Mouse (Mus musculus) hindbrain, embryonic 16.5 days (tissue): ENCODE results near the gene Mcl1. TPM values are rescaled to one million over a fixed set of nuclear protein-coding genes. Genes with fewer than 3 reads are reported as not detected.
A peak's percentile ranks its signal among the peaks of the same experiment; 100 is the strongest.

Experiments used
- ATAC-seq: fragments of 200-750 bp; cut with Nextera tagmentation; 2 replicates; pipeline ENCODE4 v1.8.0; 2017; ENCODE audit warnings: moderate TSS enrichment, moderate library complexity
- H3K27ac ChIP-seq: fragments of 300-500 bp; sonication (generic); 2 replicates; pipeline ENCODE4 v1.5.1; 2014; ENCODE audit warnings: low read depth, mild to moderate bottlenecking, control low read depth, low read length, moderate library complexity
- H3K27me3 ChIP-seq: fragments of 300-500 bp; sonication (generic); replicated peaks from 2 replicates; pipeline ENCODE4 v1.6.1; 2014; ENCODE audit warnings: low read length; ENCODE audit not compliant: control insufficient read depth, insufficient read depth
- H3K36me3 ChIP-seq: fragments of 300-500 bp; sonication (generic); 2 replicates; pipeline ENCODE4 v1.6.1; 2014; ENCODE audit warnings: mild to moderate bottlenecking, low read length, moderate library complexity, mixed read lengths; ENCODE audit not compliant: control insufficient read depth, insufficient read depth
- H3K4me1 ChIP-seq: fragments of 300-500 bp; sonication (generic); 2 replicates; pipeline ENCODE4 v1.6.1; 2014; ENCODE audit warnings: low read depth, low read length; ENCODE audit not compliant: control insufficient read depth, insufficient read depth
- H3K4me2 ChIP-seq: fragments of 300-500 bp; sonication (generic); 2 replicates; pipeline ENCODE4 v1.6.1; 2014; ENCODE audit warnings: mild to moderate bottlenecking, low read length, control low read depth, moderate library complexity
- H3K4me3 ChIP-seq: fragments of 300-500 bp; sonication (generic); 2 replicates; pipeline ENCODE4 v1.5.1; 2014; ENCODE audit warnings: mild to moderate bottlenecking, low read length, control low read depth, moderate library complexity
- H3K9ac ChIP-seq: fragments of 300-500 bp; sonication (generic); 2 replicates; pipeline ENCODE4 v1.6.1; 2014; ENCODE audit warnings: low read depth, mild to moderate bottlenecking, control low read depth, low read length, moderate library complexity
- H3K9me3 ChIP-seq: fragments of 300-500 bp; sonication (generic); 2 replicates; pipeline ENCODE4 v1.6.1; 2014; ENCODE audit warnings: mild to moderate bottlenecking, low read length, moderate library complexity; ENCODE audit not compliant: control insufficient read depth
- WGBS: fragments of 180-500 bp; shearing (Covaris S2); extraction: QIAGEN DNeasy Blood & Tissue Kit; methylation state at CpG from one replicate; pipeline ENCODE4 v1.1.7; 2014; 5-methylcytosine and 5-hydroxymethylcytosine counted together
- polyA plus RNA-seq: library from polyadenylated mRNA; unstranded; fragments of >200 nt; fragmentation: Nextera tagmentation; extraction: Ambion mirVana; gene quantifications from 2 replicates; pipeline ENCODE4 v1.2.1, GENCODE M21; 2015

The Mcl1 gene
- polyA plus RNA-seq, 1 experiment from 2014 or later, result 20.2 TPM

DNA sequence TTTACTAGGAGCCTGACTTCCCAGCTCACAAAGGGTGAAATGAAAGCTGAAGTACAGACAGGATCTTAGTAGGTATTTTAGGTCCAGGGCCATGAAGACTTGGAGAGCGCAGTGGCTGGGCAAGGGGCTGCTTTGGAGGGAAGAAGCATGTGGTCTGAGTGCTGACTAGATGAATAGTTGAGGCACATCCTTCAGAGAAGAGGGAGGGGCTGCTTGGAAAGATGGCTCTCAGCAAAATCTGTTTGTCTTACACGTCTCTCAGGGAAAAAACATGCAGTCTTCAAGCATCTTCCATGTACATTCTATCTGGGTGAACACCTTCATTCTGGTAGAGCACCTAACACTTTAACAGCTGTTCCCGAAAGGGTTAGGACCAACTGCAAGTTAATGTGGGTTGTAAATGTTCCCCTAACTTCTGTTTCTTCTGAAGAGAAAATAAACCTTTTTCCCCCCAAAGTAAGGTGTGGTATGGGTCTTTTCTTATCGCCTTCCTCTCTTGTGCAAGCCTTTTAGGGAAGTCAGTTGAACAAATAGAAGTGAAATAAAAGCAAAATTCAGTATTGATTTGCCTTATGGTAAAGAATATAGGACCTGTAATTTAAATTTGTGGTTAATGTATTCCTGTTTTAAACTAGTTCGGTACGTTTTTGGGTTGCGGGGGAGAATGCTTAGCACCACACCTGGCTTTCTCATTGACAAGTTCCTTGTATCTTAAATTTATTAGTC lies 4.3 kb downstream of the Mcl1 start:
- Histone ChIP-seq H3K4me1 (peaks cover 37% of the 10 kb centered on the region), H3K27me3 (no peaks in the 10 kb centered on the region), H3K27ac (no peak overlapping the region), H3K4me3 (no peak overlapping the region; the same call in 1 of the 2 replicates), H3K4me2 (0 out of 2 replicates have a peak overlapping the region, but pooled peaks have one; percentile 10), H3K9me3 (no peaks in the 10 kb centered on the region), H3K36me3 (peaks cover 5% of the 10 kb centered on the region; the same call in 1 of the 2 replicates), H3K9ac (no peak overlapping the region)
- WGBS, result 84% methylated on average over 7 of the region's 7 CpGs
- no peak for ATAC-seq

DNA sequence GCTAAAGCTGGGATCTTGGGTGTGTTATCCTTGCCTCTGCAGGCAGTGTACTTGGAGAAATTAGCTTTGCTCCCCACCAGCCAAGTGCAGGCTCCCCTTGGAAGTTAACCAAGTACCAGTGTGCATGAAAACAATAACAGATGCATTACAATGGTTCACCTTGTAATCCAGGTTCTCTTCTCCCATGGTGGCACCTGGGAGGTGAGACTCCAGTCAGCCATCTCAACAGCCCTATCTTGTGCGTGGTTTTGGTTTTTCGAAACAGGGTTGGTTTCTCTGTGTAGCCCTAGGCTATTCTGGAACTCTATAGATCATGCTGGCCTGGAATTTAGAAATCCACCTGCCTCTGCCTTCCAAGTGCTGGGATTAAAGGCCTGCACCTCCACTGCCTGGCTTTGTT lies 4.9 kb downstream of the Mcl1 start:
- Histone ChIP-seq H3K4me2 (no peak overlapping the region), H3K4me3 (no peak overlapping the region), H3K36me3 (peaks cover 5% of the 10 kb centered on the region; the same call in 1 of the 2 replicates), H3K4me1 (peaks cover 38% of the 10 kb centered on the region), H3K9me3 (no peaks in the 10 kb centered on the region), H3K27me3 (no peaks in the 10 kb centered on the region), H3K27ac (no peak overlapping the region), H3K9ac (no peak overlapping the region)
- ATAC-seq, result no peak
- WGBS, result 87% methylated on average over 2 of the region's 2 CpGs

DNA sequence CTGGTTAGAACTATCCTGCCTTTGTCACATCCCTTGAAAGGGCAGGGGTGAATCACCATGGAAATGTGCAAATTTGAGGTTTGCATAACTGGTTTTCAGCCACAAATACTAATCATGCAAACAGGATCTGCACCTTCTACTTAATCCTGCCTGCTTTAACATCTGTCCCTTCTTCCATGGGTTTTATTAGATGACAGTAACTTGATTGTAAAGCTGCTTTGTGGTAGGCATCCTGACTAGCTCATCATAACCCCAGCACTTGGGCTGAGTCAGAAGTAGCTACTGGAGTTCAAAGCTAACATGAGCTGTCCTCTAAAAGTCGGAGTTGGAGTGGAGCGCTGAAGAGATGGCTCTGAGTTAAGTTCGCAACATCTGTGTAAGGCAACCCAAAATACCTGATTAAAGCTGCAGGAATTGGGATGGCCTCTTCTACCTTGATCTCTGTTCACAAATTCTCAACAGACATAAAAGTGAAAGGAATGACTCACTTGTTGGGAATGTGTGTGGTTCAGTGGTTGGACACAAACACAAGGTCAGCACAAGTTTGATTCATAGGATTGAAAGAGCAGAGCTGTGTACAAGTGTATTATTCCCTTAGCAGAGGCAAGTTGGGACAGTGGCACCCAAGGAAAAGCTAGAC lies 5.5 kb downstream of the Mcl1 start:
- Histone ChIP-seq H3K9me3 (no peaks in the 10 kb centered on the region), H3K9ac (no peak overlapping the region), H3K36me3 (peaks cover 5% of the 10 kb centered on the region; the same call in 1 of the 2 replicates), H3K27ac (no peak overlapping the region), H3K4me3 (no peak overlapping the region), H3K4me1 (peaks cover 40% of the 10 kb centered on the region), H3K27me3 (no peaks in the 10 kb centered on the region), H3K4me2 (no peak overlapping the region)
- 96% methylated on average over 3 of the region's 3 CpGs for WGBS
- no peak for ATAC-seq

DNA sequence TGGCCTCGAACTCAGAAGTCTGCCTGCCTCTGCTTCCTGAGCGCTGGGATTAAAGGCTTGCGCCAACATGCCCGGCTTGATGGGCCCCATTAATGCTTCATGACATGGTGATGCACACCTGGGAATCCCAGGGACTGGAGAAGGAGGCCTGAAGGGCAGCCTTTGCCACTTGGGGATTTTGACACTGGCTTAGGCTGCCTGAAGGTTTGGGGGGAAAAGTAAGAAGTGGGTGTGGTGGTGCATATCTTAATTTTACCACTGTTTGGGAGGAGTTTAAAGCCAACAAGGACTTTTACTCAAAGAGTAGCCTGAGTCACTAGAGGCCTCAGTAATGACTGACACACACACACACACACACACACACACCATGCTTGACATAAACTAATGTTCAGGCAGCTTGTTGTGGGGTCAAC lies 6.4 kb downstream of the Mcl1 start:
- peaks cover 40% of the 10 kb centered on the region for H3K4me1 ChIP-seq
- WGBS, result 92% methylated on average over 4 of the region's 4 CpGs
- no peak overlapping the region for H3K27ac ChIP-seq
- no peak overlapping the region for H3K4me2 ChIP-seq
- no peak for ATAC-seq
- H3K4me3 ChIP-seq, result no peak overlapping the region
- no peak overlapping the region for H3K9ac ChIP-seq
- peaks cover 7% of the 10 kb centered on the region; the same call in 1 of the 2 replicates for H3K36me3 ChIP-seq
- H3K27me3 ChIP-seq, result no peaks in the 10 kb centered on the region
- no peaks in the 10 kb centered on the region for H3K9me3 ChIP-seq

DNA sequence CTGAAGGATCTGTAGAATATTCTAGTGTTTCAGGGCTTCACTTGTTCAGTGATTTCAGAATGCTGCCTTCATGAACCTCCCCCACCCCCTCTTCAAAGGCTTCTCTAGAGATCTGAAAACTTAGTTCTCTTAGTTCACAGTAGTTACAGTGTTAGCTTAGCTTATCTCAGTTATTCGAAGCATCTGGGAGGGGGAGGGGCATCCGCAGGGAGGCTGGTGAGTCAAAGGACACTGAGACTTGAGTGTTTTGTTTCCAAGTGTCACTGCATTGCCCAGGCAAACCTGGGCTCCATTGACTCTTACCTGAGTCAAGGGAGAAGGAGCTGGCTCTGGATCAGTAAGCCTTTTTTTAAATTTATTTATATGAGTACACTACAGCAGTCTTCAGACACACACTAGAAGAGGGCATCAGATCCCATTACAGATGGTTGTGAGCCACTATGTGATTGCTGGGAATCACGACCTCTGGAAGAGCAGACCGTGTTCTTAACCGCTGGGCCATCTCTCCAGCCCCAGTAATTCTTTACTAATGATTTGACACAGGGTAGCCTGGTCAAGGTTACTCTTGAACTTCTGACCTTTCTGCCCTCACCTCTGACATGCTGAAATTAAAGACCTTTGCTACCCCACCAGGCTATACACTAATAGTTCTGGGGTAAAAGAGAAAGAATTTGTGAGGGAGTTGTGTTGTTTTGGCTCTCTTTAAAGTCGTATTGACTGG lies 7.7 kb downstream of the Mcl1 start:
- peaks cover 29% of the 10 kb centered on the region for H3K4me1 ChIP-seq
- no peaks in the 10 kb centered on the region for H3K27me3 ChIP-seq
- ATAC-seq, result no peak
- 69% methylated on average over 6 of the region's 6 CpGs for WGBS
- no peak overlapping the region for H3K27ac ChIP-seq
- H3K4me2 ChIP-seq, result no peak overlapping the region
- H3K9me3 ChIP-seq, result no peaks in the 10 kb centered on the region
- peaks cover 4% of the 10 kb centered on the region; the same call in 1 of the 2 replicates for H3K36me3 ChIP-seq
- H3K9ac ChIP-seq, result no peak overlapping the region
- H3K4me3 ChIP-seq, result no peak overlapping the region

DNA sequence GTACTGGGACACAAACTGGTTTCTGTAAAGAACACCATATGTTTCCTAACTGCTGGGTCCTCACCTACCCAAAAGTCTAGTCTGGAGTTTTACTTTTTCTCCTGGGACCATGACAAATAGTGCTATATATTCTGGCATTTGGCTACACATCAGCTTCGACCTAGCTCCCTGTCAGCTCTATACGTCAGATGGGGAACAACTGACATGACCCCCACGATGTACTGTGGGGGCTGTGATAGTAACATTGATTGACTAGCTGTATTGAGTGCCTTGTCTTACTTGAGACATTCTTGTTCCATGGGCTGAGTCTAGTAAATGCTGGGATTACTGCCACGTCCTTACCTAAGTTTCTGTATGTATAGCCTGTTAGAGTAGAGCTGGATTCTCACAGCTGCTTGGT lies 8.9 kb downstream of the Mcl1 start:
- Histone ChIP-seq H3K9me3 (no peaks in the 10 kb centered on the region), H3K4me3 (no peak overlapping the region), H3K4me2 (0 out of 2 replicates have a peak overlapping the region, but pooled peaks have one; percentile 7), H3K9ac (no peak overlapping the region), H3K4me1 (peaks cover 20% of the 10 kb centered on the region), H3K27ac (peak overlapping the region; percentile 72), H3K36me3 (peaks cover 4% of the 10 kb centered on the region; the same call in 1 of the 2 replicates), H3K27me3 (no peaks in the 10 kb centered on the region)
- peak; percentile 10; the same call in 1 of the 2 replicates for ATAC-seq
- 50% methylated on average over 4 of the region's 4 CpGs for WGBS

DNA sequence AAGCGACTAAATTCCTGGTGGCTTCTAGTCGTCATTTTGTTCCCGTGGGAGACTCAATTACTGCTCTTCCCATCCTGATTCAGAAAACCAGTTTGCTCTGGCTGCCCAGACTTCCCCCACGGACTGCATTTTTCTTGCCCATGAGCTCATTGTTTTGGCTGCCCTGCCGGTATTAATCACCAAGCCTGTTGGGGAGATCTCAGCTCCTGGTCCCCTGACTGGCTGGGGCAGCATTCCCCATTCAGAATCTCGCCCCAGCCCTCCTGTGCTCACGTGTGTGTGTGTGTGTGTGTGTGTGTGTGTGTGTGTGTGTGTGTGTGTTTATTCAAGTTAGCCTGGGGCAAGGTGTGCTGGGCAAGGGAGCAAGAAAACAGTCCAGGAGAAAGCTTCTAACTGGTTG lies 9.4 kb downstream of the Mcl1 start:
- H3K4me3 ChIP-seq, result no peak overlapping the region
- ATAC-seq, result peak; percentile 55
- no peak overlapping the region for H3K9ac ChIP-seq
- peak overlapping the region; percentile 72 for H3K27ac ChIP-seq
- H3K36me3 ChIP-seq, result peaks cover 4% of the 10 kb centered on the region; the same call in 1 of the 2 replicates
- WGBS, result 22% methylated on average over 7 of the region's 7 CpGs
- no peaks in the 10 kb centered on the region for H3K9me3 ChIP-seq
- H3K27me3 ChIP-seq, result no peaks in the 10 kb centered on the region
- peaks cover 16% of the 10 kb centered on the region for H3K4me1 ChIP-seq
- 0 out of 2 replicates have a peak overlapping the region, but pooled peaks have one; percentile 7 for H3K4me2 ChIP-seq

DNA sequence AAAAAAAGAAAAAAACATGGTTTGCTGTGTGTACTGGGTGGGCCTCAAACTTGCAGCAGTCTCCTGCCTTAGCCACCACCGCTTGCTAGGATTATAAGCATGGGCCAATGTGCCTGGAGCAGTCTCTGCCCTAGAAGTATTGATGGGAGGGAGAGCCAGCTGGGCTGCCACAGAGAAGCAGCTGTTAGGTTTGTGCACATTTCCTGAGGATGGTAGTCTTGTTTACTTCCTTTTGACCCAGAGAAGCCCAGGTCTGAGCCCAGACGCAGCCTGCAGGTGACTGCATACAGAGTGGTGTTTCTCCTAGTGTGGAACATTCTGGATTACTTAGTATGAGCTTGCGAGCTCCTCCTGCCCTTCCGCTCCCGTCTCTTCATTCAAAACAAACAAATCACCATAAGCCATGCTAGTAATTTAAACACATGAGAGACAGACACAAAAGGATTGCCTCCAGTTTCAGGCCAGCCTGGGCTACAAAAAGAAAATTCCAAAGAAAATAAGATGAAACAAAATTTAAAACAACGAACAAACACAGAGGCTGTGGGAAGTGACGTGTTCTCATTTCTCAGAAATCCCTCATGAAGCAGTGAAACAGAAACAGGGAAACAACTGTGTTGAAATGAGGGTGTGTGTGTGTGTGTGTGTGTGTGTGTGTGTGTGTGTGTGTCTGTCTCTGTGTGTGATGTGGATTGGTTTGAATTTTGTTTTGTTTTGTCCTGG lies 10.2 kb downstream of the Mcl1 start:
- H3K4me1 ChIP-seq, result peaks cover 11% of the 10 kb centered on the region
- H3K9ac ChIP-seq, result no peak overlapping the region
- H3K9me3 ChIP-seq, result no peaks in the 10 kb centered on the region
- no peaks in the 10 kb centered on the region for H3K27me3 ChIP-seq
- H3K4me2 ChIP-seq, result no peak overlapping the region
- no peak overlapping the region for H3K4me3 ChIP-seq
- ATAC-seq, result no peak
- H3K36me3 ChIP-seq, result peaks cover 7% of the 10 kb centered on the region
- 70% methylated on average over 7 of the region's 7 CpGs for WGBS
- H3K27ac ChIP-seq, result peak overlapping the region; percentile 72; the same call in 1 of the 2 replicates
